Mouse (Mus musculus) neural tube, embryonic 10.5 days (tissue): ENCODE results near the gene Idi2.
"Not testable (repeated sequence)": the region's sequence is repeated elsewhere in the genome, so short reads cannot be mapped to it uniquely, and the experiment has no call there.

ENCODE experiments used
- DNase-seq: peaks from one replicate; pipeline ENCODE4 v3.0.0-alpha.2; 2017; ENCODE audit warnings: low spot score; ENCODE audit errors: extremely low spot score

The Idi2 gene

GRCm38 (mm10) chr13:8995990-8996786, 43.5 kb downstream of the Idi2 start, which contains the start of gene Gtpbp4:
TSS of gene Gtpbp4 (minus strand) at chr13:8996083.
- peak; percentile 97 for DNase-seq

- not testable (repeated sequence) for DNase-seq
Measured at GRCm38 (mm10) chr13:8997221-8997620, 44.6 kb downstream of the Idi2 start.

- no peak for DNase-seq
Measured at GRCm38 (mm10) chr13:8999464-8999863, 46.8 kb downstream of the Idi2 start.

GRCm38 (mm10) chr13:9003306-9003705, 50.6 kb downstream of the Idi2 start:
- no peak for DNase-seq
